Mouse (Mus musculus) thymus, adult 2 months (tissue): ENCODE results near the gene Pdia2.

Experiments
- CTCF ChIP-seq: fragments of 200-500 bp; IDR thresholded peaks from 2 replicates; pipeline ENCODE4 v1.5.1; 2012; ENCODE audit warnings: mild to moderate bottlenecking, control low read depth, low read length, moderate library complexity, borderline replicate concordance; ENCODE audit not compliant: control insufficient read depth, poor library complexity, insufficient read depth; ENCODE audit errors: extremely low read depth
- POLR2A ChIP-seq: fragments of 200-500 bp; IDR thresholded peaks from 2 replicates; pipeline ENCODE4 v1.6.1; 2012; ENCODE audit warnings: mild to moderate bottlenecking, low read length, control low read depth, moderate library complexity; ENCODE audit not compliant: control insufficient read depth, poor library complexity, insufficient read depth; ENCODE audit errors: extremely low read depth

DNA sequence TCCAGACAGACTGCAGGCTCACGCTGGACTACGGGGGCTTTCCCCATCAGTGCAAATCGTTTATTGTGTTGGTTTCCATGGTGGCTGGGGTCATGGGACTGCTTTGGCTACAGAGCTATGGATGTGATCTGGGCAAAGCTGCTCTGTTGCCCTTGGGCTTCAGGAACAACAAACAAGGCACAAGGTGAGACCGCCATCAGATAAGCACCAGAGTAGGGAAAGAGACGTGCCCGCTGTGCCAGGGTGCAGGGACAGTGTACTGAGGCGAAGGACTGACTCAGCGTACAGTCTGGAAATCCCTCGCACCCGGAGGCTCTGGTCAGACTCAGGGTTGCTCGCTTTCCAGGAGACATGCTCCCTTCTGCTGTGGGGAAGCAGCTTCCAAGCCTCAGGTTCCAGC lies 13.8 kb upstream of the Pdia2 start:
- TF ChIP-seq CTCF (no peak), POLR2A (no peak)
